Mouse (Mus musculus) adrenal gland, postnatal 36 days (tissue): ENCODE measurements around the gene Olfr987. TPM values are rescaled to one million over a fixed set of nuclear protein-coding genes. Genes with fewer than 3 reads are reported as not detected.
"Not testable (repeated sequence)": the region's sequence is repeated elsewhere in the genome, so short reads cannot be mapped to it uniquely, and the experiment has no call there.

Experiments used
- DNase-seq, 2 experiments: peaks; one replicate each; pipeline ENCODE4 v3.0.0; 2021; ENCODE audit warnings: mixed read lengths in 1 of 2
- long read RNA-seq, 2 experiments: library from polyadenylated mRNA; stranded (forward); transcript quantifications; one replicate each; pipeline ENCODE4 v2.0.0; 2021; ENCODE audit warnings: borderline sequencing depth in 2 of 2
- total RNA-seq, 2 experiments: library from RNA; stranded (reverse); gene quantifications; 2 replicates each; pipeline ENCODE4 v1.2.3; 2021

Gene Olfr987
- not detected for total RNA-seq
- long read RNA-seq, experiment 1 = 0 reads
- long read RNA-seq, experiment 2 = 0 reads

GRCm38 (mm10) chr2:85339215-85339614 is at the start of gene Olfr987:
Gene Olfr987 (minus strand): TSS chr2:85339315.
- DNase-seq = not testable (repeated sequence)

- not testable (repeated sequence) for DNase-seq
These were observed 24.0 kb upstream of the Olfr987 start, which contains the start of gene Olfr988 for GRCm38 (mm10) chr2:85363127-85363526. Gene Olfr988 (minus strand): TSS chr2:85363227.

GRCm38 (mm10) chr2:85339972-85340371 is 857 bp upstream of the Olfr987 start:
- no peak for DNase-seq

GRCm38 (mm10) chr2:85319106-85319505 is 20.0 kb downstream of the Olfr987 start:
- no peak for DNase-seq

- no peak for DNase-seq
These were observed 53.7 kb downstream of the Olfr987 start for GRCm38 (mm10) chr2:85285406-85285805.

GRCm38 (mm10) chr2:85284626-85285025 is 54.5 kb downstream of the Olfr987 start:
- DNase-seq = peak; percentile 6 to 23

GRCm38 (mm10) chr2:85283631-85284466 is 55.3 kb downstream of the Olfr987 start:
- DNase-seq = no peak

- peak in 1 of 2 experiments; percentile 15 for DNase-seq
These were observed 58.1 kb downstream of the Olfr987 start for GRCm38 (mm10) chr2:85281023-85281422.

Other genes starting within 250 kb of the Olfr987 start
- gene Aplnr, start 203.1 kb downstream of the Olfr987 start, total RNA-seq = 10 to 100 TPM; 20.0 to 27.1 TPM
- 10 to 100 TPM; 13.8 to 24.4 TPM for gene Lrrc55, start 142.1 kb downstream of the Olfr987 start, total RNA-seq
- gene Olfr988, start 23.9 kb upstream of the Olfr987 start, total RNA-seq = not detected
- not detected for gene Olfr992, start 70.2 kb upstream of the Olfr987 start, total RNA-seq
- gene Olfr993, start 75.6 kb upstream of the Olfr987 start, total RNA-seq = not detected
- not detected for gene Olfr994, start 97.1 kb upstream of the Olfr987 start, total RNA-seq
- not detected for gene Olfr995, start 104.3 kb upstream of the Olfr987 start, total RNA-seq
- gene 4833423E24Rik, start 179.7 kb upstream of the Olfr987 start, total RNA-seq = under 1 TPM; 0.26 to 0.33 TPM
- not detected for gene Olfr996, start 239.9 kb upstream of the Olfr987 start, total RNA-seq
- not detected for gene Olfr998, start 249.6 kb upstream of the Olfr987 start, total RNA-seq